ENCODE assay signal across 8 mouse cellular contexts in the genomic region with DNA sequence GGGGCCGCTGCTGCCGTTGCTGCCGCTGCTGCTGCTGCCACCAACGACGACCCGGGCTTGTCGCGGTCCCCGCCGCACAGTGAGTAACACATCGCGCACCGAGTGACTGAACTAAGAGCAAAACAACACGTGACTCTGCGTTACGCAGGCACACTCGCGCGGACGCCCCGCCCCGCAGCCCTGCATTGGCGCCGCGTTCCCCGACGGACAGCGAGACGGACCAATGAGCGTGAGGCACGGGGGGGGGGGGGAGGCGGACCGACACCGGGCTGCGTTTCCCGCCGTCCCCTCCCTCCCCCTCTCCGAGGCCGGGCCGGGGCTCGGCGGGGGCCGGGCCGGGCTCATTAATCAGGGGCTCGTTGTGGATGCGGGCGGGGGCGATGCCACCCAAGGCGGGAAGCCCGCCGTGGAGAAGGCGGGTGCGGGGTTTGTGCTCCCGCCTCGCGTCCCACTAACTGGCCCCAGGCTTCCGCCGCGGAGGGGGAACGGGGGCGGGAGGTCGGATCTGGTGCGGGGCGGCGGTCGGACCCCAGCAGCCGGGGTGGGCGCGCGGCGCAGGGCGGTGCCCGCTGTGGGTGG. TPM values are rescaled to one million over a fixed set of nuclear protein-coding genes. Genes with fewer than 3 reads are reported as not detected.
DNase-seq lines count a peak whose midpoint lies in the region; ATAC-seq and TF ChIP-seq lines count a peak whose summit lies in the region.

No protein-coding gene starts in this region.

- H3K9ac ChIP-seq in heart, embryonic 13.5 days: peak overlapping the region; percentile 98
- peak overlapping the region; percentile 92 for H3K9ac ChIP-seq in kidney, postnatal 0 days (ENCODE audit: low read depth, low read length)
- H3K9ac ChIP-seq in liver, adult 2 months (ENCODE audit: low read depth, low read length): peak overlapping the region; percentile 95

- peaks cover 21% of the 10 kb centered on the region for H3K36me3 ChIP-seq in heart, embryonic 13.5 days
- peaks cover 12% of the 10 kb centered on the region; the same call in 1 of the 2 replicates for H3K36me3 ChIP-seq in kidney, postnatal 0 days (ENCODE audit: insufficient read depth, low read length)
- no peaks in the 10 kb centered on the region for H3K36me3 ChIP-seq in liver, adult 2 months (ENCODE audit: control insufficient read depth, insufficient read depth, low read length)
- no peaks in the 10 kb centered on the region for H3K36me3 ChIP-seq in myocyte (ENCODE audit: control insufficient read depth, insufficient read depth)

- no peak for TF ChIP-seq CTCF in kidney, postnatal 0 days (IDR thresholded peaks at IDR 0.05; ENCODE audit: low read depth)
- no peak for TF ChIP-seq CTCF in liver, adult 2 months (IDR thresholded peaks at IDR 0.05; ENCODE audit: low read depth, low read length)

- peaks cover 39% of the 10 kb centered on the region for H3K79me2 ChIP-seq in liver, adult 2 months (ENCODE audit: control insufficient read depth, insufficient read depth, low read length)
- no peaks in the 10 kb centered on the region for H3K79me2 ChIP-seq in myocyte (ENCODE audit: control insufficient read depth, insufficient read depth)

- ATAC-seq in CD4-positive, CD25-positive, alpha-beta regulatory T cell, adult 4 months: peak; percentile 89
- ATAC-seq in erythroid progenitor cell, adult 5-6 weeks (replicated peaks; ENCODE audit: low FRiP score, poor library complexity, severe bottlenecking): peak; percentile 83
- ATAC-seq in heart, embryonic 13.5 days (ENCODE audit: extremely low read depth, insufficient number of reproducible peaks, low FRiP score, low TSS enrichment): peak; percentile 80
- peak; percentile 88 for ATAC-seq in kidney, postnatal 0 days (replicated peaks; ENCODE audit: low FRiP score, low read depth)

- H3K4me2 ChIP-seq in heart, embryonic 13.5 days: peak overlapping the region; percentile 91
- H3K4me2 ChIP-seq in kidney, postnatal 0 days (ENCODE audit: low read length): peak overlapping the region; percentile 86
- H3K4me2 ChIP-seq in myocyte (ENCODE audit: low read depth): peak overlapping the region; percentile 92

- DNase-seq in kidney, postnatal 0 days (ENCODE audit: low spot score): peak; percentile 97
- DNase-seq in liver, adult 2 months (ENCODE audit: extremely low read depth, low read depth, low spot score): peak; percentile 86
- peak; percentile 97 to 98 for DNase-seq in spleen, postnatal 4 days (ENCODE audit: low spot score in 2 of 2)

- H3K4me3 ChIP-seq in brown adipose tissue, adult 24 weeks (ENCODE audit: insufficient read depth, low read depth, low read length): peak overlapping the region; percentile 68
- H3K4me3 ChIP-seq in heart, embryonic 13.5 days: peak overlapping the region; percentile 84
- H3K4me3 ChIP-seq in kidney, postnatal 0 days (replicated peaks; ENCODE audit: low read depth, low read length): peak overlapping the region; percentile 81
- peak overlapping the region; percentile 77 for H3K4me3 ChIP-seq in liver, adult 2 months (ENCODE audit: insufficient read depth, low read depth, low read length)
- peak overlapping the region; percentile 31 for H3K4me3 ChIP-seq in myocyte

- H3ac ChIP-seq in myocyte (ENCODE audit: control insufficient read depth, insufficient read length): peak overlapping the region; percentile 56

- WGBS in heart, embryonic 13.5 days: 1% methylated on average over 53 of the region's 73 CpGs
- WGBS in kidney, postnatal 0 days: under 1% methylated on average over 50 of the region's 73 CpGs
- WGBS in liver, adult 2 months: 0% methylated on average over 59 of the region's 73 CpGs

- H3K9me3 ChIP-seq in heart, embryonic 13.5 days: no peaks in the 10 kb centered on the region
- H3K9me3 ChIP-seq in kidney, postnatal 0 days (replicated peaks; ENCODE audit: low read length): no peaks in the 10 kb centered on the region

- peak; percentile 100 for TF ChIP-seq POLR2A in liver, adult 2 months (IDR thresholded peaks at IDR 0.05; ENCODE audit: extremely low read depth, insufficient read depth, low read length)
- peak; percentile 100 for TF ChIP-seq POLR2A in myocyte (IDR thresholded peaks at IDR 0.05; ENCODE audit: insufficient read length, low read depth)

- H3K4me1 ChIP-seq in brown adipose tissue, adult 24 weeks (ENCODE audit: control insufficient read depth, insufficient read depth, insufficient read length, low read length): peaks cover 19% of the 10 kb centered on the region
- peaks cover 57% of the 10 kb centered on the region for H3K4me1 ChIP-seq in heart, embryonic 13.5 days
- peaks cover 27% of the 10 kb centered on the region for H3K4me1 ChIP-seq in kidney, postnatal 0 days (replicated peaks; ENCODE audit: insufficient read depth, low read length)
- peaks cover 35% of the 10 kb centered on the region for H3K4me1 ChIP-seq in liver, adult 2 months (ENCODE audit: control insufficient read depth, insufficient read depth, low read length)

- no peaks in the 10 kb centered on the region; the same call in none of the 2 replicates for H3K27me3 ChIP-seq in heart, embryonic 13.5 days (replicated peaks)
- no peaks in the 10 kb centered on the region for H3K27me3 ChIP-seq in kidney, postnatal 0 days (ENCODE audit: insufficient read depth, low read length)
- no peaks in the 10 kb centered on the region for H3K27me3 ChIP-seq in liver, adult 2 months (ENCODE audit: control insufficient read depth, insufficient read depth, low read length)
- no peaks in the 10 kb centered on the region for H3K27me3 ChIP-seq in myocyte (ENCODE audit: control insufficient read depth, insufficient read depth, insufficient read length)

- H3K27ac ChIP-seq in brown adipose tissue, adult 24 weeks (replicated peaks; ENCODE audit: low read depth, low read length): peak overlapping the region; percentile 58
- peak overlapping the region; percentile 100 for H3K27ac ChIP-seq in heart, embryonic 13.5 days (replicated peaks)
- H3K27ac ChIP-seq in kidney, postnatal 0 days: peak overlapping the region; percentile 98
- peak overlapping the region; percentile 83 for H3K27ac ChIP-seq in liver, adult 2 months (replicated peaks; ENCODE audit: insufficient read depth, low read depth, low read length)

TF ChIP-seq in myocyte, 11 proteins besides CTCF, POLR2A, EP300 and RAD21:
- TF ChIP-seq SRF (IDR thresholded peaks at IDR 0.05; ENCODE audit: control insufficient read depth, insufficient read length, low read depth): no peak
- no peak for TF ChIP-seq TCF3 (IDR thresholded peaks at IDR 0.05; ENCODE audit: insufficient read length, low read depth)
- TF ChIP-seq MAX (IDR thresholded peaks at IDR 0.05; ENCODE audit: low read depth): no peak
- TF ChIP-seq E2F4 (IDR thresholded peaks at IDR 0.05; ENCODE audit: insufficient read depth): no peak
- peak in 1 of 3 experiments; percentile 49 for TF ChIP-seq MYOD1 (IDR thresholded peaks at IDR 0.05; ENCODE audit: control insufficient read depth in 1 of 3, insufficient read length in 2 of 3, low read depth in 2 of 3)
- TF ChIP-seq POLR2AphosphoS2 (IDR thresholded peaks at IDR 0.05; ENCODE audit: insufficient read length, low read depth): peak; percentile 99
- TF ChIP-seq REST (IDR thresholded peaks at IDR 0.05; ENCODE audit: insufficient read depth, insufficient read length): no peak
- TF ChIP-seq USF1 (IDR thresholded peaks at IDR 0.05; ENCODE audit: low read depth): peak; percentile 90
- no peak for TF ChIP-seq TCF12 (IDR thresholded peaks at IDR 0.05; ENCODE audit: insufficient read depth, poor library complexity, severe bottlenecking)
- TF ChIP-seq MYOG (IDR thresholded peaks at IDR 0.05; ENCODE audit: control insufficient read depth in 1 of 3, insufficient read depth in 1 of 3, insufficient read length in 2 of 3, low read depth in 2 of 3): peak in 2 of 3 experiments; percentile 30 to 35

RNA-seq across cellular contexts. Expression of gene Irs2, which starts 0.7 kb away (rescaled TPM):
- under 1 TPM; 0.68 to 0.83 TPM for polyA plus RNA-seq in CD4-positive, CD25-positive, alpha-beta regulatory T cell, adult 4 months (2017; shearing (Covaris generic))
- 7.4 and 14.6 TPM in 2 replicates for polyA plus RNA-seq in brown adipose tissue, adult 24 weeks (2012; ENCODE audit: insufficient read depth, insufficient read length, missing spikeins)
- total RNA-seq in erythroid progenitor cell, adult 5-6 weeks (2015; ENCODE audit: low replicate concordance): 13.4 and 14.1 TPM in 2 replicates
- total RNA-seq in erythroid progenitor cell, adult 5-6 weeks (2017; ENCODE audit: low replicate concordance): 6.8 and 9.2 TPM in 2 replicates
- 3.0 and 3.2 TPM in 2 replicates for polyA plus RNA-seq in heart, embryonic 13.5 days (2015; fragmentation: Nextera tagmentation; extraction: Ambion mirVana)
- polyA plus RNA-seq in kidney, postnatal 0 days (2015; fragmentation: Nextera tagmentation; extraction: Ambion mirVana): 7.0 and 8.5 TPM in 2 replicates
- total RNA-seq in liver, adult 2 months (2014; rRNA removed): 8.6 and 19.2 TPM in 2 replicates
- polyA plus RNA-seq in liver, adult 2 months (2012; rRNA removed): 4.8 and 5.7 TPM in 2 replicates
- polyA plus RNA-seq in myocyte (2012; fragmentation: generic; extraction: Trizol): 2.0 TPM

Comparison
In these comparisons a context has a peak if more than half of its experiments do, and no peak if none do; other contexts are left out.
1. Peak in every context shown above with its lines: DNase-seq, ATAC-seq, H3K4me3 ChIP-seq and H3K27ac ChIP-seq.
2. H3K4me3 ChIP-seq: peak in every context shown above with its lines; median percentile 84 in heart, embryonic 13.5 days; 81 in kidney, postnatal 0 days; 77 in liver, adult 2 months; 68 in brown adipose tissue, adult 24 weeks; 31 in myocyte.